Mouse (Mus musculus): ENCODE measurements around the gene Aqp9. TPM values are rescaled to one million over a fixed set of nuclear protein-coding genes. Genes with fewer than 3 reads are reported as not detected.

The Aqp9 gene
- polyA plus RNA-seq (2016; fragmentation: Nextera tagmentation; extraction: Ambion mirVana): 0.31 TPM in 1 of 2 replicates, not detected in the other

DNA sequence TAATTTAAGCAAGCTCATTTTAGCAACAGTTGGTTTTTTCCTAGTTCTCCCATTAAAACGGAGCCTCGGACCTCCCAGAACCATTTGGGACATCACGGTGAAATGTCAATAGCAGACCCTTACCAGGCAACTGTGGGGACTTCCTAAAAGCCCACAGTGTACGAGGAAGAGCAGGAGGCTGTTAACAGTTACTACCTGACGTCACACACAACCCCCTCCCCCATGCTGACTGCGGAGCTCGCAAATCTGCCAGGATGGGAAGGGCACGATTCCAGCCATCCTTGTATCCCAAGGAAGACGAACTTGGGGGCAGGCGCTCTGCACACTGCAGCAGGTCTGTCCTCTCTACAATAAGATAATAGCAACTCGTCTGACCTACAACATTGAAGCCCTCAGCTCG lies at the start of gene Aqp9:
Gene Aqp9, minus strand, starts transcription at position 172 of the 400 bp plus-strand sequence.
- Histone ChIP-seq H3K27me3 (ENCODE audit: insufficient read depth, poor library complexity, severe bottlenecking) (no peaks in the 10 kb centered on the region; the same call in 1 of the 2 replicates), H3K27ac (0 out of 2 replicates have a peak within 1 kb of the TSS, but pooled peaks have one; percentile 29), H3K4me3 (peak within 1 kb of the TSS; percentile 18; the same call in 1 of the 2 replicates), H3K9me3 (no peaks in the 10 kb centered on the region), H3K4me1 (peaks cover 7% of the 10 kb centered on the region), H3K36me3 (no peaks in the 10 kb centered on the region)
- 40% methylated on average over 12 of the region's 12 CpGs for WGBS
- no peak for DNase-seq (ENCODE audit: low spot score)

DNA sequence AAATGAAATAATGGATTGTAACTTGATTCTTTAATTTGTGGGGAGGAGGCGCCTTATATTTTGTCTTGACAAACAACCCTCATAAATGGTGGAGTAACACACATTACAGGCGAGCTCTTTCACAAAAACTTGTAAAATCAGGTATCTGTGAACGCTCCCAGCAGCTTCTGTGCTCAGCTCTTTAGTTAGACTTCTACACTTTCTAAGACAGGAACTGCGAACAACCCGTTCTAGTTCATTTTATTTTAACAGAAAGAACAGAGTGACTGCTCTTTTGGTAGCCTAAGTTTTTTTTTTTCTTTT lies 49.3 kb upstream of the Aqp9 start:
- H3K4me1 ChIP-seq: peaks cover 15% of the 10 kb centered on the region
- H3K9me3 ChIP-seq: no peaks in the 10 kb centered on the region
- no peaks in the 10 kb centered on the region for H3K36me3 ChIP-seq
- DNase-seq (ENCODE audit: low spot score): no peak
- H3K4me3 ChIP-seq: no peak overlapping the region
- peaks cover 71% of the 10 kb centered on the region for H3K27me3 ChIP-seq (ENCODE audit: insufficient read depth, poor library complexity, severe bottlenecking)
- no peak overlapping the region for H3K27ac ChIP-seq
- 31% methylated on average over 5 of the region's 5 CpGs for WGBS

DNA sequence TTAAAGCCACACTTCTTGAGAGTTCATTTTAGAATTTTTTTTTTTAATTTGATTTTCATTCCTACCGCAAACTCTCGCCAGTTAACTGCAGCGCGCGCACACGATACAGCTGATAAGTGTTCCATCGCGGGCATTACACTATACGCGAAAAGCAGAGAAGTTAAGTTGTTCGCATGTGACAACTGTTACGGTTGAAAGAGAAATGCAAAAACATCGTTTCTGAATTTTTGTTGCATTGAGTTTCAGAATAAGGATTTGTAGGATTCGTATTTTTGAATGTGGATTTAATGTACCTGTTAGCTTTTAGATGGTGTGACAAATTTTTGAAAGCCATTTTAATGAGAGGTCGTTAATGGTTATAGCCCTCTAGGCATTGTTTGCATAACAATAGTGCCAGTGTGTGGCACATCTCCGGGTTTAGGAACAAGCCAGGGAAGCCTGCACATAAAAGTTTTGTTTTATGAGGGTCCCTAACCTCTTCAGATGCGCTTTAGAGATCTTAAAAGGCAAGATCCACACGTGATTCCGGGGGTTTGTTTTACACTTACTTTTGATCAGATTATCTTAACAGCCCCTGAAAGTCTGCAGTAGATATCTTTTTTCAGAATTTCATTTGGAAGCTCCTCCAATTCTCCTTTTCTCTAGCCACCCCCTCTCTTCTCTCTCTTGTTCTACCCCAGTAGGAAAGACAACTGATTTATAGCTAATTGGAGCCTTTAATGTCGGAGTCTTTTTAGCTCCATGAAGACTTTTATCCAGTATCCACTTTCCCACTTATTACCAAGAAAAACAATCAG lies 48.7 kb upstream of the Aqp9 start:
- no peak for DNase-seq (ENCODE audit: low spot score)
- 5% methylated on average over 20 of the region's 20 CpGs for WGBS

DNA sequence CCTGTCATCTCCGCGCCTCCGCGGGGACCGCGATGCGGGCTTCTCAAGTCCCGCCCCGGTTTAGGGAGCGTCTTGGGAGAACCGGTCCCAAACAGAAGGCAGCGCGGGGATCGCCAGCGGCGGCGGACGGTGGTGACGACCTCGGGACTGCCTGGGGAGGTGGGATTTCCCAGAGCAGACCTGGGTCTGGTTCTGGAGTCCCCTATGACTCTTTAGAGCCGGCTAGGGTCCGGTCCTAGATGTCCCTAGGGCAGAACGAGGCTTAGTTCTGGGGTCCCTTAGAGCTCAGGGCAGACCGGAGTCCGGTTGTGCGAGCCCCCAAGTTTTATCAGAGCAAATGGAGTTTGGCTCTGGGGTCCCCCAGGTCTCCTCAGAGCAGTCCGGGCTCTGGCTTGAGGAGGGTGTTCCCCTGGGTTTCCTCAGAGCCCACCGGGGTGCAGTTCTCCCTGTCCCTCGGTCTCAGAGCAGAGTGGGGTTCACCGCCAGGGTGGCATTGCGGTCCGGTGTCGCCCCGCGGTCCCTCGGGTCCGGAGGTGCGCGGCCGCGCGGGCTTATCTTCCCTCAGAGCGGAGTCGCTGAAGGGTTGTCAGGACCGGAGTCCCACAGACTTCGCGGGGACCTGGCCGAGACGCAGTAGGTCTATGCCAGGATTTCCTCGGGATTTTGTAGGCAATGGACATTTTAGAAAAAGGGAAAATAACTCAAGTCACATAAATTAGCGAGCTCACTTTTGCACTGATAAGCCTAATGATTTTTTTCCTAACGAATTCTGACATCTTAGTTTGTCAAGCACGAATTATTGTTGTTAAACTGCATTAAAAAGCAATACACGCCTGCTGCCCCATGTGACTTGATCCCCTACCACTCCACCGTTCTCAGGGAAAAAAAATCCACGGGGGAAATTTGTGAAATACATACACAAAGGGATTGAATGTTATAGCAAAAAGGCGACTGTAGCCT lies 47.8 kb upstream of the Aqp9 start:
- peak; percentile 77 for DNase-seq (ENCODE audit: low spot score)
- Histone ChIP-seq H3K9me3 (no peaks in the 10 kb centered on the region), H3K4me1 (peaks cover 15% of the 10 kb centered on the region), H3K4me3 (peak overlapping the region; percentile 64), H3K36me3 (no peaks in the 10 kb centered on the region), H3K27ac (peak overlapping the region; percentile 67; the same call in 1 of the 2 replicates), H3K27me3 (ENCODE audit: insufficient read depth, poor library complexity, severe bottlenecking) (peaks cover 71% of the 10 kb centered on the region)
- under 1% methylated on average over 57 of the region's 57 CpGs for WGBS

More for the DNA sequence above, 48.7 kb upstream of the Aqp9 start:
- Histone ChIP-seq H3K9me3 (no peaks in the 10 kb centered on the region), H3K4me1 (peaks cover 15% of the 10 kb centered on the region), H3K27me3 (ENCODE audit: insufficient read depth, poor library complexity, severe bottlenecking) (peaks cover 71% of the 10 kb centered on the region), H3K4me3 (peak overlapping the region; percentile 64), H3K27ac (no peak overlapping the region), H3K36me3 (no peaks in the 10 kb centered on the region)

DNA sequence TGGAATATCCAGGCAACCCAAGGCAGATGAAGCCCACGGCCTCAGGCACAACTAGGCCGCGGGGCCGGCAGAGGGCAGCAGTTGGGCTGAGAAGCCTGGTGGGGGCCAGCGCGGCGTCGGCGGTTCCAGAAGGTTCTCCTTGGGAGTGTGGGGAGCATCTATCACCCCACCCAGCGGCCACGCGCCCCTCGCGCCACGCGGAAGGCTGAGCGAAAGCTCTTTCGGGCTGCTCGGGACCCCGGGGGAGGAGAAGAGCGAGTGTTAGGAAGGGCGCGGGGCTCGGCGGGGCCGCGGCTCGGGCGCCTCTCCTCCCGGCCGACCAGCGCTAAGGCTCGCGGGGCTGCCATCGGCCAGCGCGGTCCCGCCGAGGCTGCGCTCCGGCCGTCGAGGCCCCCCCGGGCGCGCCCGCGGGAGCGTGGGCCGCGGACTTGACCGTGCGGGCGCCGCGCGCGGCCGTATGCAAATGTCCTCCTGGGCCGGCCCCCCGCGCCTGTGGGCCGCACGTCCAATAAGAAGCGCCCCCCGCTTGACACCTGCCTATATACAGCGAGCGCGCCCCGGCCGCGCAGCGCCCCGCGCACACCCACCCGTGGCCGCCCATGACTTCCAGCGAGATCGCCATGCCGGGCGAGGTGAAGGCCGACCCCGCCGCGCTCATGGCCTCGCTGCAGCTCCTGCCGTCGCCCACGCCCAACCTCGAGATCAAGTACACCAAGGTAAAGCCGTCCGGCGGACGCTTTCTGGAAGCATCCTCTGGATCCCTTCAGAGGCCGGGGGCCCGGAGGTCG lies 47.0 kb upstream of the Aqp9 start, which contains the start of gene Aldh1a2:
Gene Aldh1a2, plus strand, starts transcription at position 542 of the 788 bp plus-strand sequence.
- 2% methylated on average over 97 of the region's 97 CpGs for WGBS
- Histone ChIP-seq H3K4me1 (peaks cover 15% of the 10 kb centered on the region), H3K27ac (peak within 1 kb of the TSS; percentile 67), H3K4me3 (peak within 1 kb of the TSS; percentile 64), H3K27me3 (ENCODE audit: insufficient read depth, poor library complexity, severe bottlenecking) (peaks cover 70% of the 10 kb centered on the region), H3K9me3 (no peaks in the 10 kb centered on the region), H3K36me3 (no peaks in the 10 kb centered on the region)
- peak; percentile 89 for DNase-seq (ENCODE audit: low spot score)

DNA sequence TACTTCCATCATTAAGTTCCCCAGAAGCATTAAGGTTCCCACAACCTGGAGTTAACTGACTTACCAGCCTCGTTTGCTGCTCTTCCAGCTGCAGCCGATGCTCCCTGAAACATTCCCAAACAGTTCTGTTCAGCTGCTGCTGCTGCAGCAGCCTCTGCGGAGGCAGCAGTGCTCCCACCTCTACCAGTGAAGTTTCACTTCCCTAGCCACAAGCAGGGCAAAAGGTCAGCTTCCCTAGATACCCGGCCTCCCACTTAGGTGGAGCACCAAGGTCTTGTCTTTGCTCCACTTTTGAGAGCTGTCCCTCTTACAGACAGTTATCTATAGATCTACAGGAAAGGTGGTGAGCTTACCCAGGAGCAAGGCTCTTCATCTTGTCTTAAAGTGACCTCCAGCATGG lies 45.2 kb upstream of the Aqp9 start:
- Histone ChIP-seq H3K27me3 (ENCODE audit: insufficient read depth, poor library complexity, severe bottlenecking) (peaks cover 52% of the 10 kb centered on the region), H3K9me3 (no peaks in the 10 kb centered on the region), H3K4me3 (no peak overlapping the region), H3K4me1 (peaks cover 15% of the 10 kb centered on the region), H3K27ac (no peak overlapping the region), H3K36me3 (no peaks in the 10 kb centered on the region)
- WGBS: 26% methylated on average over 4 of the region's 4 CpGs
- no peak for DNase-seq (ENCODE audit: low spot score)

DNA sequence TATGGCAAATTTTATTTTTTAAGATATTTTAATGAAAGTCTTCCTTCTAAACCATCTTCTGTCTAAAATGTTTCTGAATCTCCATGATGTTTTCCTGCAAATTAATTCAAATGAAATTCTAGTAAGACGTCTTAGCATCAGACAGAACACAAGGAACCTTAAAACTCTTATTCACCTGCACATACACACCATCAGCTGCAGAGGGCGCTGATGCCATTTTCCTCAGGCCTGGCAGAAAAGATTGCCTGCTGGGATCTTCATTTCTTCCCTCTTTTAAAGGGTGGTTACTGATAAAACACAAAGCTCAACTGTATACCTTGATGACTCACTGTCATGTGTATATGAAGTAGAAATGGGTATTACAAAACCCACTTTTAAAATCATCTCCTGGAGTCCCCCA lies 42.4 kb upstream of the Aqp9 start:
- no peak overlapping the region for H3K27ac ChIP-seq
- H3K36me3 ChIP-seq: no peaks in the 10 kb centered on the region
- no peak for DNase-seq (ENCODE audit: low spot score)
- peaks cover 30% of the 10 kb centered on the region for H3K27me3 ChIP-seq (ENCODE audit: insufficient read depth, poor library complexity, severe bottlenecking)
- peaks cover 8% of the 10 kb centered on the region for H3K4me1 ChIP-seq
- WGBS: 11% methylated on average over 2 of the region's 2 CpGs
- no peak overlapping the region for H3K4me3 ChIP-seq
- H3K9me3 ChIP-seq: no peaks in the 10 kb centered on the region

DNA sequence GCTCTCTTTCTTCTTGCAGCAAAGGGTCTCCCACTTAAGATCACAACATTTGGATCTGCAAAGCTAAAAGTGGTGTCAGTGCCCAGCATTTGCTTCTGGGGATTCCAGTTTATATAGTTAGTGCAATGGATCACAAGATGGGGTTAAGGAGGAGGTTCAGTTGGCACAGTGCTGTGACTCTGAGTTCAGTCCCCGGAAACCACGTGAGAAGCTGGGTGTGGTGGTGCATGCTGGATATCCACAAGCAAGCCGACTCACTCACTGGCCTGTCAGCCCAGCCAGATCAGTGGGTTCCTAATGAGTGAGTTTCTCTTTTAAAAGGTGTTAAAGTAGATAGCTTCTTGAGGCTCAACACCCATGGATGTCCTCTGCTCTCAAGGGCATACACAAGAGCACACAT lies 40.8 kb upstream of the Aqp9 start:
- no peaks in the 10 kb centered on the region for H3K9me3 ChIP-seq
- no peaks in the 10 kb centered on the region for H3K36me3 ChIP-seq
- no peak for DNase-seq (ENCODE audit: low spot score)
- 55% methylated on average over 3 of the region's 3 CpGs for WGBS
- H3K27me3 ChIP-seq (ENCODE audit: insufficient read depth, poor library complexity, severe bottlenecking): peaks cover 14% of the 10 kb centered on the region
- H3K4me3 ChIP-seq: no peak overlapping the region
- no peaks in the 10 kb centered on the region for H3K4me1 ChIP-seq
- H3K27ac ChIP-seq: no peak overlapping the region

DNA sequence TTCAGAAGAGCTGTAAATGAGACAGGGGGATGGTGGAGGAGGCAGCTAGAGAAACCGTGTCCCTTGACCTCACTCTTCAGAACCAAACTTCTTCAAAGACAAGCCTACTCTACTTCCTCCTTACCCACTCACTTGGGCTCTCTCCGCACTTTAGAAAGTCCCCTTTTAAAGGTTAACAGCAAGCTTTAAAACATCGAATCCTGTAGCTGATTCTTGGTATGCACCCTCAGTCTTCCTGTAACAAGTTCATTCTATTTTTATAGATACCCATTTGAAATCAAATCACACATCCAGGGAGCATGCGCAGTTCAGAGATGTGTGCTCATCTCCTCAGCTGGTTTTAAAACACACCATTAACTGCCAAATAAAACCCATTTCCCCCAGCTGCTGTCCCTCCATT lies 33.8 kb upstream of the Aqp9 start:
- no peaks in the 10 kb centered on the region for H3K27me3 ChIP-seq (ENCODE audit: insufficient read depth, poor library complexity, severe bottlenecking)
- no peak overlapping the region for H3K27ac ChIP-seq
- H3K36me3 ChIP-seq: no peaks in the 10 kb centered on the region
- DNase-seq (ENCODE audit: low spot score): no peak
- 76% methylated on average over 4 of the region's 4 CpGs for WGBS
- H3K4me1 ChIP-seq: no peaks in the 10 kb centered on the region
- no peak overlapping the region for H3K4me3 ChIP-seq
- no peaks in the 10 kb centered on the region for H3K9me3 ChIP-seq

DNA sequence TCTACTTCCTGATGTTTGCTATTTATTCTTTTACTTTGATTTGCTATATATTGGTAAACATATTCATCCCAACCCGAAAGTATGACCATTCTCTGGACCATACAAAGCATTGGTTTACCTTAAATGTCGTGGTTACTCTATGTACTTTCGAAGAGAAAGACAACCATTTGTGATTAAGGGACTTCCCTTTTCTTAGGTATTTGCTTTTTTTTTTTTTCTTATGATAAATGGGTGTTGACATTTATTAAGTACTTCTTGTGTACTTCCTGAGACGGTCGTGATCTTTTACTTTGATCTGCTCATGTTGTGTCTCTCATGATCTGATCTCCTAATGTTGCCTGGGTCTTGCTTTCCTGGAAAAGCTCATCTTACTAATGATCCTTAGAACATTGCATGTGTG lies 30.3 kb upstream of the Aqp9 start:
- H3K36me3 ChIP-seq: no peaks in the 10 kb centered on the region
- H3K27ac ChIP-seq: no peak overlapping the region
- no peaks in the 10 kb centered on the region for H3K9me3 ChIP-seq
- H3K4me3 ChIP-seq: no peak overlapping the region
- WGBS: 82% methylated on average over 5 of the region's 5 CpGs
- no peaks in the 10 kb centered on the region for H3K27me3 ChIP-seq (ENCODE audit: insufficient read depth, poor library complexity, severe bottlenecking)
- DNase-seq (ENCODE audit: low spot score): no peak
- no peaks in the 10 kb centered on the region for H3K4me1 ChIP-seq

DNA sequence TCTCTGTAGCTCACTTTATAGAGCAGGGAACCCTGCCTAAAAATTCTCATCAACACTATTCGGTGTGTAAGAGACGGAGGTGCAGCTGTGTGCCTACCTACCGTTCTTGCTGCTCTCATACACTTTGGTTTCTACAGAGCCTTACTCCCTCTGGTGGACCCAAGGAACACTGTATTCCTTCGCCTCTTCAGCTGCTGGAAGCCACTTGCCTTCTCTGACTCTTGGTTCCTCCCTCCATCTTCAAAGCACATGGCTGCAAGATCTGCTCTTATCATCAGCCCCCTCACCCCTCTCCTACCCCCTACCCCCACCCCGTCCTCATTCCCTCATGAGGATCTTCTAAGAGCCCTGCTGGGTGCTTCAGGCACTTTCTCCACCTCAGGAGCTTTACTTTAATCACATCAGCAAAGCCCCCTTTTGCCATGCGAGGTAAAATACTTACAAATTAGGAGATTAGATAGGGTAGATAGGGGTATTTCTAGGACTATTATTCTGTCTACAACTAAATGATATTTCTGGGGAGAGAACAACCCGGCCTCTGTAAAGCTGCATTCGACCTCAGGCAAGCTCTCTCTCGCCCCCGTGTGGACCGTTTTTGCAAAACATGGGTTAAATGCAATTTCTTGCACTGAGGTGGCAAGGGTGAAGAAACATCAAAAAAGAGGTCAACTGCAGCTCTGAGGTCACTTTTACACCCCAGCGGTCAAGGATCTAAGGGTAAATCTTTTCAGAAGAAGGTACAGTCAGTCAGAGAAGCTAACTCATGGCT lies 20.3 kb upstream of the Aqp9 start:
- Histone ChIP-seq H3K9me3 (no peaks in the 10 kb centered on the region), H3K4me3 (peak overlapping the region; percentile 40), H3K36me3 (no peaks in the 10 kb centered on the region), H3K27ac (no peak overlapping the region), H3K4me1 (peaks cover 7% of the 10 kb centered on the region; the same call in 1 of the 2 replicates), H3K27me3 (ENCODE audit: insufficient read depth, poor library complexity, severe bottlenecking) (no peaks in the 10 kb centered on the region)
- 12% methylated on average over 12 of the region's 12 CpGs for WGBS
- DNase-seq (ENCODE audit: low spot score): peak; percentile 79

DNA sequence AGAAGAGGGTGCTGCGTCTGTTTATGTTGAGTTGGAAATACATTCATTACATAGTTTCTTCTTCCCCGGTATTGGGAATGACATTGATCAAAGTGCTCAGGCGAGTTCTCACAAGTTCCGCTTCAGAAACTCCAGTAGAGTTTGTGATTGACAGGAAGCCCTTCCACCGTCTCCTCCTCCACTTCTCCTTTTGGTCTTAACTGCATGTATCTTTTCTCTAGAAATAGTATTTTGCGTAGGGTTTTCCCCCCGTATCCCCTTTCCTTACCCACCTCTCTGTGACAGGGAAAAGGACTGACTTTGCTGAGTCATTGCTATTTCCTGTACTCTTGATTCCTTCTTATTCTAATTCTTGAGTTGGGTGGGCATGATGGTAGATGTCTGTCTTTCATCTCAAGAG lies 18.9 kb upstream of the Aqp9 start:
- 84% methylated on average over 7 of the region's 7 CpGs for WGBS
- Histone ChIP-seq H3K27me3 (ENCODE audit: insufficient read depth, poor library complexity, severe bottlenecking) (no peaks in the 10 kb centered on the region), H3K36me3 (no peaks in the 10 kb centered on the region), H3K4me3 (no peak overlapping the region), H3K9me3 (no peaks in the 10 kb centered on the region), H3K4me1 (peaks cover 7% of the 10 kb centered on the region; the same call in 1 of the 2 replicates), H3K27ac (no peak overlapping the region)
- no peak for DNase-seq (ENCODE audit: low spot score)

Measured in heart, embryonic 10.5 days (tissue).